Mouse (Mus musculus) hindbrain, embryonic 13.5 days (tissue): ENCODE data around the gene Dcpp2. TPM values are rescaled to one million over a fixed set of nuclear protein-coding genes. Genes with fewer than 3 reads are reported as not detected.
A peak's percentile ranks its signal among the peaks of the same experiment; 100 is the strongest.
"Not testable (repeated sequence)": the region's sequence is repeated elsewhere in the genome, so short reads cannot be mapped to it uniquely, and the experiment has no call there.

Experiments used
- ATAC-seq: fragments of 200-750 bp; cut with Nextera tagmentation; 2 replicates; pipeline ENCODE4 v1.8.0; 2017; ENCODE audit warnings: moderate TSS enrichment; ENCODE audit not compliant: low FRiP score
- H3K27ac ChIP-seq: fragments of 300-500 bp; sonication (generic); 2 replicates; pipeline ENCODE4 v1.5.1; 2015; ENCODE audit warnings: inconsistent platforms, mild to moderate bottlenecking, moderate library complexity
- H3K27me3 ChIP-seq: fragments of 300-500 bp; sonication (generic); 2 replicates; pipeline ENCODE4 v1.6.1; 2015; ENCODE audit warnings: mild to moderate bottlenecking, inconsistent platforms
- H3K36me3 ChIP-seq: fragments of 300-500 bp; sonication (generic); 2 replicates; pipeline ENCODE4 v1.6.1; 2015; ENCODE audit warnings: mild to moderate bottlenecking, inconsistent platforms
- H3K4me1 ChIP-seq: fragments of 300-500 bp; sonication (generic); replicated peaks from 2 replicates; pipeline ENCODE4 v1.6.1; 2015; ENCODE audit warnings: inconsistent platforms
- H3K4me2 ChIP-seq: fragments of 300-500 bp; sonication (generic); 2 replicates; pipeline ENCODE4 v1.6.1; 2015; ENCODE audit warnings: inconsistent platforms, mild to moderate bottlenecking, moderate library complexity
- H3K4me3 ChIP-seq: fragments of 300-500 bp; sonication (generic); 2 replicates; pipeline ENCODE4 v1.5.1; 2015; ENCODE audit warnings: mild to moderate bottlenecking, inconsistent platforms
- H3K9ac ChIP-seq: fragments of 300-500 bp; sonication (generic); 2 replicates; pipeline ENCODE4 v1.6.1; 2015; ENCODE audit warnings: mild to moderate bottlenecking, inconsistent platforms
- H3K9me3 ChIP-seq: fragments of 300-500 bp; sonication (generic); 2 replicates; pipeline ENCODE4 v1.6.1; 2016; ENCODE audit warnings: inconsistent platforms
- WGBS: fragments of 180-500 bp; shearing (Covaris S2); methylation state at CpG from one replicate; pipeline ENCODE4 v1.1.7; 2015; 5-methylcytosine and 5-hydroxymethylcytosine counted together
- polyA plus RNA-seq: library from polyadenylated mRNA; unstranded; fragments of >200 nt; fragmentation: Nextera tagmentation; extraction: Ambion mirVana; gene quantifications from 2 replicates; pipeline ENCODE4 v1.2.1, GENCODE M21; 2015

The Dcpp2 gene
- not detected in 2 replicates for polyA plus RNA-seq

DNA sequence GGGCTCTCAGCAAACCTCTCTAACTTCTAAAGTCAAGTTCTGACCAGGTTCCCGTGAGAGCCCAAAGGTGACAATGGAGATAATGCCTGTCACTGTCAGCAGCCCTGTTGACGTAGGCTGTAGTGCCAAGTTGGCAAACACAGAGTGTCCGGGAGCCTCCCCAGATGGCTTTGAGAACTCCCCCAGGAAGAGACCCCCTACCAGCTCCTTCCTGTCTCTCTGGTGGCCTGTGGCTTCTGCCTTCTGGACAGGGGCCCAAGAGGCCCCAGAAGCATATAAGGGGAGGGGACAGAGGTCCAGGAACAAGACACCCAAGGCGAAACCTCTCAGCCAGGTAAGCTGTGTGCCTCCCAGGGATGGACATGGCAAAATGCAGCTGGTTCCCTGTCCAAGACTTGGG lies at the start of gene Dcpp2, which contains the start of gene Dcpp1:
Gene Dcpp2, plus strand, starts transcription at position 305 of the 400 bp plus-strand sequence.
Gene Dcpp1, plus strand, starts transcription at position 301 of the 400 bp plus-strand sequence.
- not testable (repeated sequence) for H3K9me3 ChIP-seq, H3K27me3 ChIP-seq, H3K4me2 ChIP-seq, ATAC-seq, H3K27ac ChIP-seq, H3K4me1 ChIP-seq, H3K36me3 ChIP-seq, H3K4me3 ChIP-seq, H3K9ac ChIP-seq
- WGBS, result 84% methylated on average over 4 of the region's 4 CpGs

DNA sequence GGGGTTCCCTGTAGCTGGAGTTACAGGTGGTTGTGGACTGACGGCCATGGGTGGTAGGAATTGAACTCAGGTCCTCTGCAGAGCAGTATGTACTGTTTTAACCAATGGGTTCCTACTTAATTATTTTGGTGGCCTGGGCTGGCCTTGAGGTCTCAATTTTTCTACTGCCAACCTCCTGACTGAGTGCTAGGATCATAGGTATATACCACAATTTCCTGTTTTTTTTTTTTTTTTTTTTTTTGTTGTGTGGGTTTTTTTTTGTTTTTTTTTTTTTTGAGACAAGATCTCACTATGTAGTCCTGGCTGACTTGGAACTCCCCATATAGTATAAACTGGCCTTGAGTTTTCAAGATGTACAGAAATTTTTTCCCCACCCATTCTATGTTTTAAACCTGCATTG lies 49.5 kb upstream of the Dcpp2 start:
- no peaks in the 10 kb centered on the region for H3K9me3 ChIP-seq
- ATAC-seq, result no peak
- peaks cover 12% of the 10 kb centered on the region for H3K36me3 ChIP-seq
- H3K9ac ChIP-seq, result no peak overlapping the region
- H3K4me3 ChIP-seq, result no peak overlapping the region
- H3K4me2 ChIP-seq, result no peak overlapping the region
- H3K4me1 ChIP-seq, result peaks cover 19% of the 10 kb centered on the region
- WGBS, result 100% methylated on average over 1 of the region's 1 CpGs
- no peak overlapping the region for H3K27ac ChIP-seq
- peaks cover 50% of the 10 kb centered on the region for H3K27me3 ChIP-seq

DNA sequence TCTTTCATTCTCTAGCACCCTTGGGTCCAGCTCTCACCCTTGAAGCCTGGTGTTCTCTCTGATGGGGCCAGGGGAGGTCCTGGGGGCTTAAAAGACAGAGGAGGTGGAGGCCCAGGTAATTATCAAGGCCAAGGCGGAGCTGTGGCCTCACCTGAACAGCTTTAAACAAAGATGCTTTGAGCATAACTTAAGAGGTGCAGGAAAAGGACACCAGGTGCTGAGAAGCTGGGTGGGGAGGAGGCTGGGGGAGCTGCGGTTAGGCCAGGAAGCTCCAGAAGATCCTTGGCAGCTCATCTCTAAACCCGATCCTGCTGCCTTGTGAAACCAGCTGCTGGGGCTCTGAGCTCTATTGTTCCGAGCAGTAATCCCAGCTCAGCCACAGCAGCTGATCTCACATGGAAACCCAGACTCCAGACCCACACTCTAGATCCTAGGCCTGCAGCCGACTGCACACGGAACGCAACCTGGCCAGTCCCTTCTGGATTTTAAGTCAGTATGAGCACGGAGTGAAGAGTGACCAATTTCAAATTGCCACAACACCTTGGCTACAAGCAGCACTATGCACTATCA lies 44.6 kb upstream of the Dcpp2 start, which contains the start of gene Prss33:
Gene Prss33, minus strand, starts transcription at position 51 of the 570 bp plus-strand sequence.
- no peak for ATAC-seq
- Histone ChIP-seq H3K27me3 (peaks cover 55% of the 10 kb centered on the region), H3K4me3 (no peak within 1 kb of the TSS), H3K9me3 (no peaks in the 10 kb centered on the region), H3K27ac (no peak within 1 kb of the TSS), H3K4me1 (no peaks in the 10 kb centered on the region), H3K36me3 (no peaks in the 10 kb centered on the region), H3K9ac (no peak within 1 kb of the TSS), H3K4me2 (no peak within 1 kb of the TSS)
- WGBS, result 77% methylated on average over 8 of the region's 8 CpGs

DNA sequence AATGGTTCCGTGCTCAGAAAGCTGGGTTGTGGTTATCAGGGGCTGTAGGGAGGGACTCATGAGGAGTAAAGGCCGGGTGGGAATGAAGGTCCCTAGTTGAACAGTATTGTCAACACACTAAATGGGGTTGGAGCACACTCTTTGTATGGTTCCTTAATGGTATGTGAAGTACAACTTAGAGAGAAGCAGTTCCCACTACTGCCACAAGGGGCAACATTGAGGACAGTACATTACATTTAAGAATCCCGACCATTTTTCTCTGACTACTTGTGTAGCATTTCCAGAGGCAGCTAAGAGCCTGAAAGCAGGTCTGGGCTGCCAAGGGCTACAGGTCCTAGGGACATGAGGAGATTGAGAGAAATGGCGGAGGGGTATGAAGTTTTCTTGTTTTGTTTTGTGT lies 39.5 kb upstream of the Dcpp2 start:
- H3K4me3 ChIP-seq, result no peak overlapping the region
- WGBS, result 29% methylated on average over 4 of the region's 4 CpGs
- no peaks in the 10 kb centered on the region for H3K36me3 ChIP-seq
- H3K9me3 ChIP-seq, result no peaks in the 10 kb centered on the region
- H3K4me1 ChIP-seq, result 0 out of 2 replicates have a peak, but pooled peaks cover 3% of the 10 kb centered on the region
- no peak overlapping the region for H3K27ac ChIP-seq
- H3K27me3 ChIP-seq, result peaks cover 28% of the 10 kb centered on the region
- peak; percentile 54; the same call in 1 of the 2 replicates for ATAC-seq
- H3K9ac ChIP-seq, result no peak overlapping the region
- H3K4me2 ChIP-seq, result no peak overlapping the region

DNA sequence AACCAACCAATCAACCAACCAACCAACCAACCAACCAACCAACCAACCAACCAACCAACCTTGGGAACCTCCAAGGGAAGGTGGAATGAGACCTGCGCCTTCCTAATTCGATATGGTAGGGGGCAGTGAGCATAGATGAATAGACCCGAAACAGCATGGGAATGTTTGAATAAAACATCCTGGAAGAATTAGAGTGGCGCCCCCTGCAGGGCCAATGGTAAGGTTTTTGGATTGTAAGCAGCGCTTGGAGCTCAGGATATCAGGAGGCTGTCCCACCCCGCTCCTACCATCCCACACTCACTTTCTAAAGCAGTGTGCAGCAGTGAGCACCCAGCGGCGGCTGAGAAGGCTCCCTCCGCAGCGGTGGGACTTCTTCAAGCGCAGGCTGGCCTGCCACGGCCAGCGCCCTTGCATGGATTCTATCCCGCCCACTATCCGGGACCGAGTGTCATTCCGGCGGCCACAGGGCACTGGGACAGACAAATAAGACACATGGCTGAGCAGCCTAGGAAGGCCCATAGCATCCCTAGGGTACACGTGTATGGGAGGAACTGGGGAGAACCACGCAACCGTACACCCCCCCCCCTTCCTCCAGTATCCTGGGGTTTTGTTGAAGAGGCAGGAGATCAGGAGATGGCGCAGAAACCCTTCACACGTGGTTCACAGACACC lies 37.4 kb upstream of the Dcpp2 start:
- 43% methylated on average over 23 of the region's 23 CpGs for WGBS

DNA sequence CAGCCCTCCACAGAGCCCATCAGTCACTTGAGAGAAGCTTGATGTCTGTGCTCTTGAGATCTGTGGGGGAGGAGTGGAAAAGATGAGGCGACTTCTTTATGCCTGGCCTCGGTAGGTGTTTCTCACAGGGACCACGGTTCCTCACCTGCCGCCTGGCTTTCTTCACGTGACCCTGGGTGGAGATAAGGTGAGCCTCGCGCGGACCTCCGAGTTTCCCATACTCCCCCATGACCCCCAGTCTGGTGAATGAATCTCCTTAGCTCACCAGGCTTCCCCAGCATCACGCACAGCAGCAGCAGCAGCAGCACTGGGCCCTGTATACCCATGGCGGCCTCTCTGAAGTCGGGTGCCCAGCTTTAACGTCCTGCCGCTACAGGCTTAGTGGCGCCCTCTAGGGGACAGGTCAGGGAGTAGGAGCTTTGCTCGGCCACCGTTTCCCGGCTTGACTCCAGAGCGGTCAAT lies 36.8 kb upstream of the Dcpp2 start, which contains the start of the genes Prss32 and Prss41:
Gene Prss32, plus strand, starts transcription at position 44 of the 462 bp plus-strand sequence.
Gene Prss41, minus strand, starts transcription at position 361 of the 462 bp plus-strand sequence.
- peak within 1 kb of the TSS; percentile 36 for H3K4me2 ChIP-seq
- no peaks in the 10 kb centered on the region for H3K36me3 ChIP-seq
- no peaks in the 10 kb centered on the region for H3K9me3 ChIP-seq
- no peak for ATAC-seq
- H3K4me3 ChIP-seq, result 0 out of 2 replicates have a peak within 1 kb of the TSS, but pooled peaks have one; percentile 5
- peaks cover 16% of the 10 kb centered on the region for H3K27me3 ChIP-seq
- H3K4me1 ChIP-seq, result 0 out of 2 replicates have a peak, but pooled peaks cover 3% of the 10 kb centered on the region
- no peak within 1 kb of the TSS for H3K9ac ChIP-seq
- 12% methylated on average over 19 of the region's 19 CpGs for WGBS
- no peak within 1 kb of the TSS for H3K27ac ChIP-seq

More for the DNA sequence above, 37.4 kb upstream of the Dcpp2 start:
- no peaks in the 10 kb centered on the region for H3K36me3 ChIP-seq
- H3K27me3 ChIP-seq, result peaks cover 16% of the 10 kb centered on the region
- H3K4me2 ChIP-seq, result peak overlapping the region; percentile 36; the same call in 1 of the 2 replicates
- H3K9me3 ChIP-seq, result no peaks in the 10 kb centered on the region
- no peak overlapping the region for H3K4me3 ChIP-seq
- no peak overlapping the region for H3K9ac ChIP-seq
- H3K27ac ChIP-seq, result no peak overlapping the region
- 0 out of 2 replicates have a peak, but pooled peaks cover 3% of the 10 kb centered on the region for H3K4me1 ChIP-seq
- peak; percentile 46; the same call in 1 of the 2 replicates for ATAC-seq

DNA sequence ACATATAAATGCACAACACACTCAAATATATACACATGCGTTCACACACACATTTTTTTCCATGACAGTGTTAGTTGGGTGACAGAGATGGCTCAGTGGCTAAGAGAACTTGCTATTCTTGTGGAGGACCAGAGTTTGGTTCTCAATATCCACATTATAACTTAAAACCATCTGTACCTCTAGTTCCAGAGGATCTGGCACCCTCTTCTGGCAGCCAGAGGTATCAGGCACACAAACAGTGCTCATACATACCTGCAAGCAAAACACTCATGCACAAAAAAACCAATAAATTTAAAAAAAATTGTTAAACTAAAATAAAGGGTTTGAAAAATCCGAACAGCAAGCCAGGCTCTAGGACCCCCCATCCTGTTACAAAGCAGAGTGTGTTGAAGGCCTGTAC lies 30.7 kb upstream of the Dcpp2 start:
- Histone ChIP-seq H3K9me3 (no peaks in the 10 kb centered on the region), H3K4me1 (no peaks in the 10 kb centered on the region), H3K4me2 (no peak overlapping the region), H3K9ac (no peak overlapping the region), H3K4me3 (no peak overlapping the region), H3K36me3 (no peaks in the 10 kb centered on the region), H3K27me3 (no peaks in the 10 kb centered on the region; the same call in 1 of the 2 replicates), H3K27ac (no peak overlapping the region)
- WGBS, result 60% methylated on average over 2 of the region's 2 CpGs
- no peak for ATAC-seq

DNA sequence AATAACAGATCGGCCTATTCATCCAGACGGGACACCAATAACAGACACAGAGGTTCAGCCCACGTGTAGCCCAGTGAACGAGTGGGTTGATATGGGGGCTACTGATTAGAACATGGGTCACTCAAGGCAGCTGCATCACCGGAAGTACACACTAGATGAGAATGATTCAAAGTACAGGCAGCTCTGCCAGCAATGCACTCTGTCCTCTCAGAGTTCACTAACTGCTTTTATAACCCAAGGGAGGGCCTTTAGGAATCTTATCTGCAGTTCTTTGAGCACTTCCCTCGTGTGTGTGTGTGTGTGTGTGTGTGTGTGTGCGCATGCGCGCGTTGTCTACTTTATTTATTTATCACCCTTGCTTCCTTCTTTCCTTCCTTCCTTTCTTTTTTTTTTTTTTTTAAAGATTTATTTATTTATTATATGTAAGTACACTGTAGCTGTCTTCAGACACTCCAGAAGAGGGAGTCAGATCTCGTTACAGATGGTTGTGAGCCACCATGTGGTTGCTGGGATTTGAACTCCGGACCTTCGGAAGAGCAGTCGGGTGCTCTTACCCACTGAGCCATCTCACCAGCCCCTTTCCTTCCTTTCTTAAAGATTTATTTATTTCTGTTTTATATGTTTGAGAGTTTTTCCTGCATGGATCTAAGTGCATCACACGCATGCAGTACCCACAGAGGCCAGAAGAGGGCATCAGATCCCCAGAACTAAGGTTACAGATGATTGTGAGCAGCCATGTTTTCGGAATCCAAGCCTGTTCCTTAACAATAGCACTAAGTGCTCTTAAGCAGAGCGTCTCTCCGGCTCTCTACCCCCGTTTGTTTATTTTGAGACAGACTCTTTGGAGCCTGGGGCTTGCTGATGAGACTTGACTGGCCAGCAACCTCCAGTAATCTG lies 29.6 kb upstream of the Dcpp2 start:
- Histone ChIP-seq H3K4me2 (no peak overlapping the region), H3K4me1 (no peaks in the 10 kb centered on the region), H3K27me3 (no peaks in the 10 kb centered on the region; the same call in 1 of the 2 replicates), H3K27ac (no peak overlapping the region), H3K36me3 (no peaks in the 10 kb centered on the region), H3K9me3 (no peaks in the 10 kb centered on the region), H3K9ac (no peak overlapping the region), H3K4me3 (no peak overlapping the region)
- ATAC-seq, result no peak
- whole genome bisulfite sequencing, result 63% methylated on average over 18 of the region's 19 CpGs

DNA sequence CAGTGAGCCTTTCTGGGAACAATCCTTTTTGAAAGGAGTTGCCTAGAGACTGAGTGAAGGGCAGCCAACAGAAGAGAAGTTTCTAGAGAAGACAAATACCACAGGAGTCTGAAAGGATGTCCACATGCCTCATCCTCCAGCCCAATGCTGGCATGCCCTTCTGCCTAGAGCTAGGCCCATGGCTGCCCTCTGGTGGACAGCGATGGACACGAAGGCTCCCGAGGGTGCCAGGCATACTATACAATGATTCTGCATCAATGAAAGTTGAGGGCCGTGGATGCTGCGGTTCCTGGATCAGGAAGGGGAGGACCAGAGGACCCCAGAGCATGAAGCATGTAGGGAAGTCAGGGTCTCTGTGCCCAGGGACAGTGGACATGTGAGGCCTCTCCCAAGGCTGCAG lies 27.4 kb upstream of the Dcpp2 start:
- Histone ChIP-seq H3K4me3 (no peak overlapping the region), H3K36me3 (no peaks in the 10 kb centered on the region), H3K27me3 (no peaks in the 10 kb centered on the region; the same call in 1 of the 2 replicates), H3K27ac (no peak overlapping the region), H3K9ac (no peak overlapping the region), H3K9me3 (no peaks in the 10 kb centered on the region), H3K4me2 (no peak overlapping the region), H3K4me1 (no peaks in the 10 kb centered on the region)
- ATAC-seq, result 0 out of 2 replicates have a peak, but pooled peaks have one; percentile 28
- WGBS, result 33% methylated on average over 5 of the region's 5 CpGs

DNA sequence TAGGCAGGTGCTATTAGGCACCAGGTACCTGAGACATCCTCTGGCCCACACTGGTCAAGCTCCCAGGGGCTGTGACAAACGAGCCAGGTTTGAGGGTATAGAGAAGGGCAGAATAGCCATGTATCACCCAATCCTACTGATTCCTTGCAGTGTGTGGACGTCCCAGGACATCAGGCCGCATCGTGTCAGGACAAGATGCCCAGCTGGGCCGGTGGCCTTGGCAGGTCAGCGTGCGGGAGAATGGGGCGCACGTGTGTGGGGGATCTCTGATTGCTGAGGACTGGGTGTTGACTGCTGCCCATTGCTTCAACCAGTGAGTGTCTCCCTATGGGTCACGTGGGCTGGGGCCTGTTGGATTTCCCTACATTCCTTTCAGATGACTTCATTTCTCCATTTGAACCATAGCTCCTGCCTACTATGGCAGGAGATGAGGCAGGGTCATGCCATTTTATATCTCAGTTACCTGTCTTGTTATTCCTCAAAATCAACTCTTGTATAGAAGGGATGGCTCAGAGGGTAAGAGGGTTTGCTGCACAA lies 26.4 kb upstream of the Dcpp2 start:
- no peak for ATAC-seq
- 89% methylated on average over 10 of the region's 10 CpGs for WGBS
- H3K27me3 ChIP-seq, result no peaks in the 10 kb centered on the region; the same call in 1 of the 2 replicates
- no peak overlapping the region for H3K4me3 ChIP-seq
- H3K36me3 ChIP-seq, result no peaks in the 10 kb centered on the region
- no peaks in the 10 kb centered on the region for H3K9me3 ChIP-seq
- no peak overlapping the region for H3K27ac ChIP-seq
- H3K9ac ChIP-seq, result no peak overlapping the region
- H3K4me1 ChIP-seq, result no peaks in the 10 kb centered on the region
- no peak overlapping the region for H3K4me2 ChIP-seq

DNA sequence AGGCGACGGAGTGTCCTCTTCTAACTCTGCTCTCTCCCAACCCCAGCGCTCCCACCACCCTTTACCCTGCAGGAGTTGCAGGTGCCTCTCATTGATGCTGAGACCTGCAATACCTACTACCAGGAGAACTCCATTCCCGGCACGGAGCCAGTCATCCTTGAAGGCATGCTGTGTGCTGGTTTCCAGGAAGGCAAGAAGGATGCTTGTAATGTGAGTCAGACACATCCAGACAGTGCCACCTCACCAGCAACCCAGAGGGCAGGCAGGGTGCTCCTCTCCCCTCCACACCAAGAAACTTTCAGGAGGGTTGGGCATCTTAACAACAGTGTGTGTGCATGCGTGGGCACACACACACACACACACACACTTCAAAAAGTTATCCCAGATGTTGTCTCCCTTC lies 23.5 kb upstream of the Dcpp2 start:
- WGBS, result 91% methylated on average over 6 of the region's 6 CpGs
- no peaks in the 10 kb centered on the region for H3K36me3 ChIP-seq
- no peak overlapping the region for H3K4me2 ChIP-seq
- no peaks in the 10 kb centered on the region for H3K4me1 ChIP-seq
- no peaks in the 10 kb centered on the region; the same call in 1 of the 2 replicates for H3K27me3 ChIP-seq
- H3K4me3 ChIP-seq, result no peak overlapping the region
- H3K9me3 ChIP-seq, result no peaks in the 10 kb centered on the region
- no peak overlapping the region for H3K27ac ChIP-seq
- ATAC-seq, result no peak
- no peak overlapping the region for H3K9ac ChIP-seq
